Mouse (Mus musculus) small intestine, adult 2 months (tissue): Measurements from ENCODE around the gene Cd79a.

Experiments
- CTCF ChIP-seq: fragments of 200-500 bp; IDR thresholded peaks from 2 replicates; pipeline ENCODE4 v1.5.1; 2012; ENCODE audit warnings: low read depth, mild to moderate bottlenecking, control low read depth, inconsistent platforms, low read length, moderate library complexity, mixed read lengths; ENCODE audit not compliant: insufficient replicate concordance, insufficient read length; ENCODE audit errors: extremely low read depth
- POLR2A ChIP-seq: fragments of 200-500 bp; IDR thresholded peaks from 2 replicates; pipeline ENCODE4 v1.6.1; 2012; ENCODE audit warnings: low read depth, mild to moderate bottlenecking, control low read depth, inconsistent platforms, low read length, moderate library complexity

DNA sequence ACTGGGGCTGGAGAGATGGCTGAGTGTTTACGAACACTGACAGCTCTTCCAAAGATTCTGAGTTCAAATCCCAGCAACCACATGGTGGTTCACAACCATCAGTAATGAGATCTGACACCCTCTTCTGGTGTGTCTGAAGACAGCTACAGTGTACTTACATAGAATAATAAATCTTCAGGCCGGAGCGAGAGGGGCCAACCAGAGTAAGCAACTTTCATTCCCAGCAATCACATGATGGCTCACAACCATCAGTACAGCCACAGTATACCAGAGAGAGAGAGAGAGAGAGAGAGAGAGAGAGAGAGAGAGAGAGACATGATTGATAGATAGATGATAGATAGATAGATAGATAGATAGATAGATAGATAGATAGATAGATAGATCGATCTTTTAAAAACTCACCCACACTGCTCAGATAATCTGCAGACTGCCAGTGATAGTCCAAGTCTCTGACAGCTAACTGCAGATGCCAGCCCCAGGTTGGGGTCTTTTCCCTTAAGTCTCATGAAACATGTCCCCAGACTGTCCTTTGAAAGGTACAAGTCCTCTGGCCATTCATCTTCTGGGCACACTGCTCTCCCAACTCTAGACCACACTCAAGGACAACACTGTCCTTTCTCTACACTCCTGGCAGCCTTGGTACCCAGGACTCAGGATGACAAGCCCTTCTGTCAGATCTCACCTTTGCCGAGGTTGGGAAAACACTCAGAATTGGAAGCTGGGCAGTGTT is 45.4 kb upstream of the Cd79a start:
- TF ChIP-seq CTCF (no peak), POLR2A (no peak)
